Mouse (Mus musculus) heart, postnatal 0 days (tissue): ENCODE measurements at regions not wholly inside any gene's neighbourhood (a gene's known extent, or its start where the extent isn't known, plus 50 kb on each side); places are given as distances from the start of the nearest gene placed in this dataset.

Source experiments
- CTCF ChIP-seq: IDR thresholded peaks from 2 replicates; pipeline ENCODE4 v1.5.1; 2016; ENCODE audit warnings: antibody characterized with exemption, control low read depth, low read depth
- EP300 ChIP-seq: IDR thresholded peaks from 2 replicates; pipeline ENCODE4 v1.6.1; 2016; ENCODE audit warnings: antibody characterized with exemption, low read depth

GRCm38 (mm10) chr13:69373101-69373815 lies 160.3 kb upstream of the Nsun2 start:
- TF ChIP-seq CTCF (no peak), EP300 (no peak)
